Mouse (Mus musculus) midbrain, embryonic 15.5 days (tissue): Measurements from ENCODE around the gene Prpf18. TPM values are rescaled to one million over a fixed set of nuclear protein-coding genes. Genes with fewer than 3 reads are reported as not detected.
"Not testable (repeated sequence)": the region's sequence is repeated elsewhere in the genome, so short reads cannot be mapped to it uniquely, and the experiment has no call there.

Experiments
- ATAC-seq: fragments of 200-750 bp; cut with Nextera tagmentation; replicated peaks from 2 replicates; pipeline ENCODE4 v1.8.0; 2017; ENCODE audit warnings: moderate TSS enrichment
- H3K27ac ChIP-seq: fragments of 300-500 bp; sonication (generic); 2 replicates; pipeline ENCODE4 v1.5.1; 2015; ENCODE audit warnings: mild to moderate bottlenecking, inconsistent platforms
- H3K27me3 ChIP-seq: fragments of 300-500 bp; sonication (generic); replicated peaks from 2 replicates; pipeline ENCODE4 v1.6.1; 2015; ENCODE audit warnings: inconsistent platforms
- H3K36me3 ChIP-seq: fragments of 300-500 bp; sonication (generic); replicated peaks from 2 replicates; pipeline ENCODE4 v1.6.1; 2015; ENCODE audit warnings: inconsistent platforms
- H3K4me1 ChIP-seq: fragments of 300-500 bp; sonication (generic); 2 replicates; pipeline ENCODE4 v1.6.1; 2015; ENCODE audit warnings: inconsistent platforms
- H3K4me2 ChIP-seq: fragments of 300-500 bp; sonication (generic); 2 replicates; pipeline ENCODE4 v1.6.1; 2015; ENCODE audit warnings: inconsistent platforms, mild to moderate bottlenecking, moderate library complexity
- H3K4me3 ChIP-seq: fragments of 300-500 bp; sonication (generic); 2 replicates; pipeline ENCODE4 v1.5.1; 2015; ENCODE audit warnings: mild to moderate bottlenecking, inconsistent platforms
- H3K9ac ChIP-seq: fragments of 300-500 bp; sonication (generic); 2 replicates; pipeline ENCODE4 v1.6.1; 2015; ENCODE audit warnings: mild to moderate bottlenecking, inconsistent platforms
- H3K9me3 ChIP-seq: fragments of 300-500 bp; sonication (generic); 2 replicates; pipeline ENCODE4 v1.6.1; 2016; ENCODE audit warnings: inconsistent platforms
- WGBS: fragments of 180-500 bp; shearing (Covaris S2); methylation state at CpG from one replicate; pipeline ENCODE4 v1.1.7; 2015; ENCODE audit warnings: mixed read lengths; 5-methylcytosine and 5-hydroxymethylcytosine counted together
- polyA plus RNA-seq: library from polyadenylated mRNA; unstranded; fragments of >200 nt; fragmentation: Nextera tagmentation; extraction: Ambion mirVana; gene quantifications from 2 replicates; pipeline ENCODE4 v1.2.1, GENCODE M21; 2015

Prpf18 gene
- polyA plus RNA-seq, 1 experiment from 2014 or later: 49.3 TPM

- H3K27me3 ChIP-seq: no peaks in the 10 kb centered on the region
- H3K9ac ChIP-seq: no peak overlapping the region
- no peaks in the 10 kb centered on the region for H3K9me3 ChIP-seq
- 94% methylated on average over 11 of the region's 11 CpGs for WGBS
- no peak for ATAC-seq
- H3K4me2 ChIP-seq: no peak overlapping the region
- H3K4me1 ChIP-seq: no peaks in the 10 kb centered on the region
- no peak overlapping the region for H3K27ac ChIP-seq
- H3K4me3 ChIP-seq: no peak overlapping the region
- peaks cover 15% of the 10 kb centered on the region for H3K36me3 ChIP-seq
These were observed 22.4 kb downstream of the Prpf18 start for GRCm38 (mm10) chr2:4629470-4629869.

- Histone ChIP-seq H3K9me3 (no peaks in the 10 kb centered on the region), H3K4me2 (no peak overlapping the region), H3K4me1 (no peaks in the 10 kb centered on the region), H3K27me3 (no peaks in the 10 kb centered on the region), H3K4me3 (no peak overlapping the region), H3K9ac (no peak overlapping the region), H3K27ac (no peak overlapping the region), H3K36me3 (peaks cover 18% of the 10 kb centered on the region)
- no peak for ATAC-seq
- 92% methylated on average over 2 of the region's 2 CpGs for WGBS
These were observed 23.0 kb downstream of the Prpf18 start for GRCm38 (mm10) chr2:4628920-4629319.

DNA sequence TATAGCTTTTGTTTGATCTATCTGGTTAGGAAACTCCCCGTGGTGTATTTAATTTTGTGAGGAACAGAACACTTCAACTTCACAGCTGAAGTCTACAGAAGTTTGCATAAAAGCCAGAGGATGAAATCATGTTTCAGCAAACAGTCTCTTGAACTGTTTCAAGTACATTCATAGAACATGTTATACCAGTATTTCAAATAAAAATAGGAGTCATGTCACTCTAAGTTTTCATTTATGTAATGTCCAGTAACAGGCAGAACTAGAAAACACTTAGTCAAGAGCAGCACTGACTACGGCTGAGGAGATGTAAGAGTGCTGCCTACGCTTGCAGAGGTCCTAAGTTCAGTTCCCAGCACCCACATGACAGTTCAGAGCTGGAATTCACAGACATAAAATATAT lies 25.0 kb downstream of the Prpf18 start:
- Histone ChIP-seq H3K27me3 (no peaks in the 10 kb centered on the region), H3K4me1 (no peaks in the 10 kb centered on the region), H3K9me3 (no peaks in the 10 kb centered on the region), H3K27ac (no peak overlapping the region), H3K4me3 (no peak overlapping the region), H3K9ac (no peak overlapping the region), H3K36me3 (peaks cover 12% of the 10 kb centered on the region; the same call in 1 of the 2 replicates), H3K4me2 (no peak overlapping the region)
- whole genome bisulfite sequencing: 93% methylated on average over 3 of the region's 3 CpGs
- ATAC-seq: no peak

GRCm38 (mm10) chr2:4621471-4621985 lies 30.4 kb downstream of the Prpf18 start:
- Histone ChIP-seq H3K27me3 (no peaks in the 10 kb centered on the region), H3K27ac (no peak overlapping the region), H3K9me3 (no peaks in the 10 kb centered on the region), H3K4me3 (no peak overlapping the region), H3K4me1 (no peaks in the 10 kb centered on the region), H3K9ac (no peak overlapping the region), H3K4me2 (no peak overlapping the region), H3K36me3 (peaks cover 12% of the 10 kb centered on the region; the same call in 1 of the 2 replicates)
- 84% methylated on average over 3 of the region's 3 CpGs for WGBS
- no peak for ATAC-seq

DNA sequence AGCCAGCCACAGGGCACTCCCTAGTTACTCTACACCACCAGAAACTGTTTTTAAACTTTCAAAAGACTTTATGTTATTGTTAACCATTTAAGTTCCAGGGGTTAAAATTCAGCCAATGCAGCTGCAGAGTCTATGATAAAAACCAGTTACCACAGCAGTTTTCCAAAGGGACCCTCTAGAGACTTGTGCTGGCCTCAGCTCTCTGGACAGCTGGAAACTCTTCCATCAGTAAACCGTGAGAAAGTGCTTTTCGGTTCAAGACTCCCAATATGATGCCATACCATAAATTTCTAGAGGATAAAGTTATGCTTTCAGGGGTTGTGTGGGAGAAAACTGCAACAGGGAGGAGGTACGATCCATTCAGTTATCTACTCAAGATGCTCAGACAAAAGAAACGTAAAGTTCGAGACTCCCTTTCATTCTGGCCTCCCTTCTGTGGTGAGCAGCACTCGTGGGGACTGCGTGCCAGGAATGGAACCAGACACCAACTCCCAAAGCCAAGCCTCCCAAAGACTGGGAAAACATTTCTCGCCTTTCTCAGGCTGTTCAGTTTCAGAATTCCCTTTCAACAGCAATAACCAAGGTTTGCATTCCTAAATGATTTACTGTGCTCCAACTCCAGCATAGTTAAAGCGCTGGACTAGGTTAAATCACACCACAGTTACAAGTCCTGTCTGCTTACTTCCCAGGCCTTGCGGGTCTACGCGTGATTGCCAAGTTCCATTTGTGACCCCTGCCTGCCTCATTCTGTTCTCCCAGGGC lies 31.1 kb downstream of the Prpf18 start:
- Histone ChIP-seq H3K4me2 (no peak overlapping the region), H3K4me3 (no peak overlapping the region), H3K9me3 (no peaks in the 10 kb centered on the region), H3K9ac (no peak overlapping the region), H3K27me3 (no peaks in the 10 kb centered on the region), H3K4me1 (no peaks in the 10 kb centered on the region), H3K27ac (no peak overlapping the region), H3K36me3 (peaks cover 12% of the 10 kb centered on the region; the same call in 1 of the 2 replicates)
- 73% methylated on average over 12 of the region's 12 CpGs for WGBS
- ATAC-seq: no peak

DNA sequence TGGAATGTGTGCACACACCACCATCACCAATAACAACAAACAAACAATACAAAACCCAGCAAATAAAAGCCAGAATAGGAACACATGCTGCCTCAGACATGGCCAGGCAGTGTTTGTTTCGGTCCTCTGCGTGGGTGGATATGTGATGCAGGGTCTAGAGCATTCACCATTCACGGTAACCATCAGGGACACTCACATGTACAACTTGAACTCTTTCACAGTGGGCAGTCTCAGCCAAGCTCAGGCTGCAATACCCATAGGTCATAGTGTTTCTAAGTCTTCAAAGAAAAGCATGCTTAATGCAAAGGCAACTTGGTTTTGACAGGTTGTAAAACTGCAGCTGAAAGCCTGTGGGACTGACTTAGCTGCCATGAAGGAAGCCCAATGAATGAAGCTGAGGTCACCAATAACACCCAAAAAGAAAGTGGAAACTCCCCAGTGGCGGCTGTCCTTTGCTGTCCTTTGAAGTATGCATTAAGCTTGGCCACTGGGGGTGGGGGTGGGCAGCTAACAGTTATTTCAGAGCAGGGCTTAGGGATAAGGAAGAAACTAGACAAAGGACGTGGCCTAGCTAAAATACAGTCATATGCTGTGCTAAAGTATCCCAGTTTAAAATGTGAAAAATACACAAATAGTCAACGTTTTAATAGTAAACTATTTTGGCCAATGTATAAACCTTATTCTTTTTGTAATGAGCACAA lies 31.9 kb downstream of the Prpf18 start:
- Histone ChIP-seq H3K9ac (no peak overlapping the region), H3K36me3 (peaks cover 12% of the 10 kb centered on the region; the same call in 1 of the 2 replicates), H3K4me2 (no peak overlapping the region), H3K9me3 (no peaks in the 10 kb centered on the region), H3K27me3 (no peaks in the 10 kb centered on the region), H3K4me3 (no peak overlapping the region), H3K27ac (no peak overlapping the region), H3K4me1 (no peaks in the 10 kb centered on the region)
- no peak for ATAC-seq
- WGBS: 48% methylated on average over 6 of the region's 6 CpGs

DNA sequence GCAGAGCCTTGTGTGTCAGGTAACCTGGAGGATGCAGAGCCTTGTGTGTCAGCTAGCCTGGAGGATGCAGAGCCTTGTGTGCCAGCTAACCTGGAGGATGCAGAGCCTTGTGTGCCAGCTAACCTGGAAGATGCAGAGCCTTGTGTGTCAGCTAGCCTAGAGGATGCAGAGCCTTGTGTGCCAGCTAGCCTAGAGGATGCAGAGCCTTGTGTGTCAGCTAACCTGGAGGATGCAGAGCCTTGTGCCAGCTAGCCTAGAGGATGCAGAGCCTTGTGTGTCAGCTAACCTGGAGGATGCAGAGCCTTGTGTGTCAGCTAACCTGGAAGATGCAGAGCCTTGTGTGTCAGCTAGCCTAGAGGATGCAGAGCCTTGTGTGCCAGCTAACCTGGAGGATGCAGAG lies 32.8 kb downstream of the Prpf18 start:
- H3K9me3 ChIP-seq, H3K4me3 ChIP-seq, H3K36me3 ChIP-seq, ATAC-seq, H3K9ac ChIP-seq, H3K4me1 ChIP-seq, H3K27ac ChIP-seq, H3K4me2 ChIP-seq, H3K27me3 ChIP-seq: not testable (repeated sequence)

GRCm38 (mm10) chr2:4616995-4617394 lies 34.9 kb downstream of the Prpf18 start:
- no peak overlapping the region for H3K4me3 ChIP-seq
- no peaks in the 10 kb centered on the region for H3K4me1 ChIP-seq
- no peak overlapping the region for H3K9ac ChIP-seq
- H3K9me3 ChIP-seq: no peaks in the 10 kb centered on the region
- H3K27ac ChIP-seq: no peak overlapping the region
- WGBS: 91% methylated on average over 4 of the region's 4 CpGs
- ATAC-seq: no peak
- peaks cover 15% of the 10 kb centered on the region for H3K36me3 ChIP-seq
- H3K4me2 ChIP-seq: no peak overlapping the region
- H3K27me3 ChIP-seq: no peaks in the 10 kb centered on the region

- Histone ChIP-seq H3K36me3 (peaks cover 28% of the 10 kb centered on the region), H3K9ac (no peak overlapping the region), H3K4me2 (no peak overlapping the region), H3K27me3 (no peaks in the 10 kb centered on the region), H3K9me3 (no peaks in the 10 kb centered on the region), H3K4me3 (no peak overlapping the region), H3K27ac (no peak overlapping the region), H3K4me1 (no peaks in the 10 kb centered on the region)
- 0 out of 2 replicates have a peak, but pooled peaks have one; percentile 12 for ATAC-seq
- 93% methylated on average over 2 of the region's 2 CpGs for WGBS
These were observed 36.8 kb downstream of the Prpf18 start for GRCm38 (mm10) chr2:4615014-4615546.

- H3K27ac ChIP-seq, H3K4me2 ChIP-seq, H3K9me3 ChIP-seq, H3K9ac ChIP-seq, H3K4me3 ChIP-seq, H3K4me1 ChIP-seq, H3K27me3 ChIP-seq: not testable (repeated sequence)
- peaks cover 29% of the 10 kb centered on the region for H3K36me3 ChIP-seq
- WGBS: 59% methylated on average over 6 of the region's 6 CpGs
- peak; percentile 64 for ATAC-seq
These were observed 37.5 kb downstream of the Prpf18 start for GRCm38 (mm10) chr2:4614276-4614929.

DNA sequence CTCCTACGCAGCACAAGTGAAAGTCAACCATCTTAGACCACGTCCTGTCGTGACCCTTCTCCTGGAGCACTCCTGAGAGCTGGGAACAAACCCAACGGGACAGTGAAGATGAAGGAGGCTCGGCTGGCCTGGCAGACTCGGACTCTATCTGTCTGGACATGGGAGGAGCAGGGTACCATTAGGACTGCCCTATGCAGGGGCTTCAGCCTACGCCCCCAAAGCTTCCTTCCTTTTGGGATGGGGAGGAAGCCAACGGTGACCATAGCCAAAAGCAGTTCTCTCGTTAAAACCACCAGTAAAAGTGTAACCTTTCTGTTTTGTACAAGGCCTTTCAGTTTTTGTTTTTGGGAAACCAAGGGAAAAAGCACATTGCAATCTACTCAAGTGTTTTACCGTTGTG lies 40.2 kb downstream of the Prpf18 start:
- no peaks in the 10 kb centered on the region for H3K27me3 ChIP-seq
- H3K9me3 ChIP-seq: no peaks in the 10 kb centered on the region
- peaks cover 55% of the 10 kb centered on the region for H3K36me3 ChIP-seq
- ATAC-seq: no peak
- no peak overlapping the region for H3K4me3 ChIP-seq
- no peaks in the 10 kb centered on the region for H3K4me1 ChIP-seq
- no peak overlapping the region for H3K4me2 ChIP-seq
- WGBS: 92% methylated on average over 10 of the region's 10 CpGs
- H3K9ac ChIP-seq: no peak overlapping the region
- no peak overlapping the region for H3K27ac ChIP-seq

DNA sequence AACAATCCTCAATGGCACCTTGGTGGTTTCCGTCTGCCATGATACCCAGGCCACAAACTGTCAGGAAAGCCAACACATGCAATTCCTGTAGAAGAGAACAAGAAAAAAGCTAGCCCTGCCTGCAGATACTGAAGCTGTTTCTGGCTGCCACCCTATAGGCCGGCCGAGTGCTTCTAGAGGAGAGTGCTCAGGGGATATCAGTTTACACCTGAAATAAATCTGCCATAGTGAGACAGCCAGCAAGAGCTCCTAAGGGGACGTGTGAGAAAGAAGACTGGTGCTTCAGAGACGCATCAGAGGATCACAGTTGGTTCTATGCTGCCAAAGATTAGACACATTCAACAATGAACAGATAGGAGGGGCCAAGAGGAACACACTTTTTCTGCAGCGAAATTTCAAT lies 40.6 kb downstream of the Prpf18 start:
- WGBS: 89% methylated on average over 6 of the region's 6 CpGs

More for the DNA sequence above, 40.6 kb downstream of the Prpf18 start:
- Histone ChIP-seq H3K36me3 (peaks cover 55% of the 10 kb centered on the region), H3K27ac (no peak overlapping the region), H3K4me3 (no peak overlapping the region), H3K4me2 (no peak overlapping the region), H3K9ac (no peak overlapping the region), H3K9me3 (no peaks in the 10 kb centered on the region), H3K27me3 (no peaks in the 10 kb centered on the region), H3K4me1 (no peaks in the 10 kb centered on the region)
- no peak for ATAC-seq
